ENCODE assay signal across 8 mouse cellular contexts in the genomic region with DNA sequence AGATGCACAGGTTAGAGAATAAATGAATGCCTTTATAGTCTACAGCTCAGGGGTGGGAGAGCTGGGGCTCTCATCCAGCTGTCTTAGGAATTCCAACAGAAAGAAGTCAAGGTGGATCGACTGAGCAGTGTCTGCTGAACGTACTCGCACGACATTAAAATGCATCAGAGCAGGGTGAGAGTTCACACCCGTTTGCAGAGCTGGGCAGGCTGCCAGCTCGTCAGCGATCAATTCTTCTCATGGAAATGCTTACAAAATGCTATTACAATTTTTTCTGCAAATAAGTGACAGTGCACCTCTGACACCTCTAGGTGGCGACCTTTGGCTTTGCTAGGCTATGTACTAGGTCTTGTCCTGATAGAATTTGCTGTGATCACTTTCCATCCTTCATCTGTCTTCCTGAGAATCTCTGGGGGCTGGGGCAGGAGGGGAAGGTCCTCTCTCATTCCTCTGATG.
DNase-seq lines count a peak whose midpoint lies in the region; ATAC-seq lines count a peak whose summit lies in the region.

No protein-coding gene starts in this region.

- H3K4me3 ChIP-seq in midbrain, embryonic 14.5 days (replicated peaks; ENCODE audit: low read depth, low read length) = no peak overlapping the region

- H3K36me3 ChIP-seq in midbrain, embryonic 14.5 days (ENCODE audit: control insufficient read depth, insufficient read depth, low read length) = no peaks in the 10 kb centered on the region

- H3K27ac ChIP-seq in midbrain, embryonic 14.5 days (replicated peaks; ENCODE audit: low read depth, low read length) = 0 out of 2 replicates have a peak overlapping the region, but pooled peaks have one; percentile 37

- H3K9ac ChIP-seq in midbrain, embryonic 14.5 days (replicated peaks; ENCODE audit: low read length) = no peak overlapping the region; the same call in 1 of the 2 replicates

- H3K4me1 ChIP-seq in midbrain, embryonic 14.5 days (ENCODE audit: control insufficient read depth, insufficient read depth, low read length) = peaks cover 6% of the 10 kb centered on the region; the same call in 1 of the 2 replicates

- peak; percentile 17 for DNase-seq in lung, postnatal 10 days
- no peak for DNase-seq in lung, postnatal 25 days (ENCODE audit: low spot score)
- DNase-seq in cerebellum, adult 18-20 months = peak; percentile 7 to 25
- DNase-seq in frontal cortex, postnatal 10 days (ENCODE audit: low spot score in 2 of 2) = peak; percentile 40 to 61
- peak; percentile 68 to 81 for DNase-seq in layer of hippocampus, postnatal 14 days (ENCODE audit: low spot score in 2 of 2)
- peak; percentile 92 for DNase-seq in midbrain, embryonic 14.5 days
- DNase-seq in urinary bladder, postnatal 4 days (ENCODE audit: low spot score in 2 of 2) = no peak
- DNase-seq in heart, adult 8-10 months (ENCODE audit: low spot score) = no peak

- no peaks in the 10 kb centered on the region for H3K9me3 ChIP-seq in midbrain, embryonic 14.5 days (ENCODE audit: control insufficient read depth, low read length)

- ATAC-seq in midbrain, embryonic 14.5 days (ENCODE audit: low FRiP score, low TSS enrichment) = peak; percentile 89; the same call in 1 of the 2 replicates

- H3K4me2 ChIP-seq in midbrain, embryonic 14.5 days (ENCODE audit: low read length) = peak overlapping the region; percentile 39

- no peaks in the 10 kb centered on the region for H3K27me3 ChIP-seq in midbrain, embryonic 14.5 days (ENCODE audit: control insufficient read depth, insufficient read depth, low read length)

- WGBS in midbrain, embryonic 14.5 days = 21% methylated on average over 8 of the region's 8 CpGs

Comparison
In these comparisons a context has a peak if more than half of its experiments do, and no peak if none do; other contexts are left out.
1. DNase-seq: peak in lung, postnatal 10 days (single experiment), cerebellum, adult 18-20 months (2 of 2), frontal cortex, postnatal 10 days (2 of 2), layer of hippocampus, postnatal 14 days (2 of 2) and midbrain, embryonic 14.5 days (single experiment); none in lung, postnatal 25 days (single experiment), urinary bladder, postnatal 4 days (0 of 2) and heart, adult 8-10 months (single experiment).